Mouse (Mus musculus) kidney, postnatal 0 days (tissue): Measurements from ENCODE around the gene Gm44805. TPM values are rescaled to one million over a fixed set of nuclear protein-coding genes. Genes with fewer than 3 reads are reported as not detected.

Experiments
- ATAC-seq: fragments of 200-750 bp; cut with Nextera tagmentation; replicated peaks from 2 replicates; pipeline ENCODE4 v1.8.0; 2017; ENCODE audit warnings: low read depth, moderate number of reproducible peaks, moderate TSS enrichment, moderate library complexity; ENCODE audit not compliant: low FRiP score
- DNase-seq: peaks from one replicate; pipeline ENCODE4 v3.0.0-alpha.2; 2016; ENCODE audit warnings: low spot score
- H3K27ac ChIP-seq: fragments of 300-500 bp; sonication (generic); 2 replicates; pipeline ENCODE4 v1.5.1; 2014; ENCODE audit warnings: mild to moderate bottlenecking
- H3K27me3 ChIP-seq: fragments of 300-500 bp; sonication (generic); 2 replicates; pipeline ENCODE4 v1.6.1; 2014; ENCODE audit warnings: low read length, mixed read lengths; ENCODE audit not compliant: insufficient read depth
- H3K36me3 ChIP-seq: fragments of 300-500 bp; sonication (generic); 2 replicates; pipeline ENCODE4 v1.6.1; 2014; ENCODE audit warnings: low read length, mixed read lengths; ENCODE audit not compliant: insufficient read depth
- H3K4me1 ChIP-seq: fragments of 300-500 bp; sonication (generic); replicated peaks from 2 replicates; pipeline ENCODE4 v1.6.1; 2014; ENCODE audit warnings: antibody characterized with exemption, low read length, mixed read lengths; ENCODE audit not compliant: insufficient read depth
- H3K4me2 ChIP-seq: fragments of 300-500 bp; sonication (generic); 2 replicates; pipeline ENCODE4 v1.6.1; 2014; ENCODE audit warnings: mild to moderate bottlenecking, low read length, moderate library complexity, mixed read lengths
- H3K4me3 ChIP-seq: fragments of 300-500 bp; sonication (generic); replicated peaks from 2 replicates; pipeline ENCODE4 v1.5.1; 2014; ENCODE audit warnings: low read depth, low read length
- H3K9ac ChIP-seq: fragments of 300-500 bp; sonication (generic); 2 replicates; pipeline ENCODE4 v1.6.1; 2014; ENCODE audit warnings: low read depth, low read length
- H3K9me3 ChIP-seq: fragments of 300-500 bp; sonication (generic); replicated peaks from 2 replicates; pipeline ENCODE4 v1.6.1; 2016; ENCODE audit warnings: low read length, inconsistent platforms, mixed read lengths
- CTCF ChIP-seq: IDR thresholded peaks from 2 replicates; pipeline ENCODE4 v1.5.1; 2016; ENCODE audit warnings: antibody characterized with exemption, low read depth, mild to moderate bottlenecking, moderate library complexity
- WGBS: fragments of 180-500 bp; shearing (Covaris S2); extraction: QIAGEN DNeasy Blood & Tissue Kit; methylation state at CpG from one replicate; pipeline ENCODE4 v1.1.7; 2014; 5-methylcytosine and 5-hydroxymethylcytosine counted together
- polyA plus RNA-seq: library from polyadenylated mRNA; unstranded; fragments of >200 nt; fragmentation: Nextera tagmentation; extraction: Ambion mirVana; gene quantifications from 2 replicates; pipeline ENCODE4 v1.2.1, GENCODE M21; 2015

The Gm44805 gene
- polyA plus RNA-seq: 0.79 TPM in 1 of 2 replicates, not detected in the other

DNA sequence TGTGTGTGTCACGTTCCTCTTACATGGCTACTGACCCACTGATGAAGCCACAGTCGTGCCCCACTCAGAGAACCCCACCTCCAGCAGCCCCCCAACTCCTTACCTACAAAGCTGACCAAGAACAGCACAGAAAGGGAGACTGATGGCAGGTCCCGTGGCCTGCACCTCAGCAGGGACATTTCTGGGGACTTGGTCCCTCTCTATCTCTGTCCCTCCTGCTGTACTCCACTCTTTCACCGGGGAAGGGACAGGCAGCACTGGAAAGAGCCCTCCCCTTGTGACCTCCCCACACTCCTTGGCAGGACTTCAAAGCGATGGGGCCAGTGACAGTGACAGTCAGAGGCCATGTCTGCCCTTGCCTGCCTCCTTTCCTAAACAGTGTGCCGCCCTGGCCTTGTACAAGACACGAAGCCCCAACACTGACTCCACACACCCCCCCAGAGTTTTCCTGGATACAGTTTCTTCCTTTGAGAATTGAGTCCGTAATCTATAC is at the start of gene Gm44805, which contains the start of gene Apoc4:
Gene Gm44805 (minus strand): TSS at position 222 of the 493 bp plus-strand sequence.
Gene Apoc4 (minus strand): TSS at position 278 of the 493 bp plus-strand sequence.
- Histone ChIP-seq H3K4me2 (no peak within 1 kb of the TSS), H3K9me3 (no peaks in the 10 kb centered on the region), H3K36me3 (no peaks in the 10 kb centered on the region), H3K4me1 (no peaks in the 10 kb centered on the region), H3K27ac (no peak within 1 kb of the TSS), H3K4me3 (no peak within 1 kb of the TSS), H3K27me3 (no peaks in the 10 kb centered on the region), H3K9ac (no peak within 1 kb of the TSS)
- WGBS: 51% methylated on average over 8 of the region's 8 CpGs
- ATAC-seq: no peak
- no peak for TF ChIP-seq CTCF
- DNase-seq: no peak

DNA sequence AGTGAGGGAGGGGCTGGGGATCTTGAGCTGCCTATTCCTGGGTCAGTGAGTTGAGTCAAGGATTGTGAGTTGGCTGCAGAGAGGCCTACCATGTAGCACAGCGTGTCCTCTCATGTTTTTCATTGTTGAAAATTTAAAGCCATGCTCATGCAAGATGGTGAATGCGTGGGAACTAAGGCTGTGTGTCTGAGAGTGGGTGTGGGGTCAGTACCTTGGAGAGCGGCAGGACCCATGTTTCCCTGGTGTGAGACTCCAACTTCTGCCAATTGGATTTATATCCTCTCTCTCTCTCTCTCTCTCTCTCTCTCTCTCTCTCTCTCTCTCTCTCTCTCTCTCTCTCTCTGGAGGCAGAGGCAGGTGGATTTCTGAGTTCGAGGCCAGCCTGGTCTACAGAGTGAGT is 45.3 kb upstream of the Gm44805 start:
- ATAC-seq (no peak), DNase-seq (no peak)
- H3K4me1 ChIP-seq: no peaks in the 10 kb centered on the region
- H3K4me2 ChIP-seq: no peak overlapping the region
- WGBS: 81% methylated on average over 4 of the region's 4 CpGs
- H3K36me3 ChIP-seq: peaks cover 69% of the 10 kb centered on the region
- no peaks in the 10 kb centered on the region for H3K27me3 ChIP-seq
- H3K9me3 ChIP-seq: peaks cover 2% of the 10 kb centered on the region
- no peak overlapping the region for H3K4me3 ChIP-seq
- no peak for TF ChIP-seq CTCF
- no peak overlapping the region for H3K27ac ChIP-seq
- no peak overlapping the region for H3K9ac ChIP-seq

DNA sequence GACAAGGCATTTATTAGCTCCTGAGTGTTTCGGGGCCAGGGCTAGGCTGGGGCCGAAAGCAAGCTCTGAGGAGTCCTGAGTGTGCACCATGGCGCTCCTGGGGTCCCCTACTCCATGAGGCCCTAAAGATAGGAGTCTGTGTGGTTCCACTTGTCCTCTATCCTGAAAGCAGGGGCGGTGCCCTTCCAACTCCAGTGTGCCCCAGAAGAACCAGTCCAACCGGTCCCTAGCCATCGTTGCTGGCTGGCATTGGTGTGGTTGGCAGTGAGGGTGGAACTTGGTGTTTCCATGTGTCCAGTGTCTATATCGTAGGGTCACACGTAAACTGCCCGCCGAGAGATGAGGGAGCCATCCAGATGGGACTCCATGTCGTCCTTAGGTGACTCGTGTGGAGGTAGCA is 42.9 kb upstream of the Gm44805 start:
- no peak for DNase-seq
- no peaks in the 10 kb centered on the region for H3K27me3 ChIP-seq
- no peak overlapping the region for H3K27ac ChIP-seq
- TF ChIP-seq CTCF: no peak
- H3K4me3 ChIP-seq: no peak overlapping the region
- peaks cover 11% of the 10 kb centered on the region for H3K9me3 ChIP-seq
- H3K4me1 ChIP-seq: no peaks in the 10 kb centered on the region
- peaks cover 55% of the 10 kb centered on the region for H3K36me3 ChIP-seq
- H3K9ac ChIP-seq: no peak overlapping the region
- 0 out of 2 replicates have a peak, but pooled peaks have one; percentile 18 for ATAC-seq
- H3K4me2 ChIP-seq: no peak overlapping the region
- 92% methylated on average over 12 of the region's 12 CpGs for WGBS

DNA sequence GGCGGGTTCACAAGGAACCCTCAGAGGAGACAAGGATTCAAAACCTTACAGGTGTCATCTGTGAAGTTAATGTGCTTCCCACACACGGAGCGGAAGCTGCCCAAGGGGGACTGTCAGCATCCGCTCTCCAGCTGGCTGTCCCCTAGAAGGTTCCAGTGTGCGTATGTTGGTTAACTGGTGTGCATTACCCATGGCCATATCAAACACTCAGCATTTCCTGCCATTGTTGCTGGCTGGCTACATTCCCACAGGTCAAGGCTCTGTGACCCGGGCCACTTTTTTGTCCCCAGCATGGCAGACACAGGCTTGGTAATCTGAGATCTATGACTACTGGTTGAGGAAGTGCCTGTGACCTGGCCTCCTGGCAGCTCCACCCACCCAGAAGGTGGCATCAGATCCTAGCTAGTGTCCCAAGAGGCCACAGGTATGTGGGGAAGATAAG is 41.6 kb upstream of the Gm44805 start:
- DNase-seq (peak; percentile 43), ATAC-seq (no peak)
- H3K4me2 ChIP-seq: no peak overlapping the region
- 84% methylated on average over 6 of the region's 6 CpGs for WGBS
- H3K36me3 ChIP-seq: peaks cover 54% of the 10 kb centered on the region
- H3K4me1 ChIP-seq: no peaks in the 10 kb centered on the region
- H3K9ac ChIP-seq: no peak overlapping the region
- no peak overlapping the region for H3K4me3 ChIP-seq
- H3K27ac ChIP-seq: peak overlapping the region; percentile 42; the same call in 1 of the 2 replicates
- H3K9me3 ChIP-seq: peaks cover 11% of the 10 kb centered on the region
- no peaks in the 10 kb centered on the region for H3K27me3 ChIP-seq
- TF ChIP-seq CTCF: no peak

DNA sequence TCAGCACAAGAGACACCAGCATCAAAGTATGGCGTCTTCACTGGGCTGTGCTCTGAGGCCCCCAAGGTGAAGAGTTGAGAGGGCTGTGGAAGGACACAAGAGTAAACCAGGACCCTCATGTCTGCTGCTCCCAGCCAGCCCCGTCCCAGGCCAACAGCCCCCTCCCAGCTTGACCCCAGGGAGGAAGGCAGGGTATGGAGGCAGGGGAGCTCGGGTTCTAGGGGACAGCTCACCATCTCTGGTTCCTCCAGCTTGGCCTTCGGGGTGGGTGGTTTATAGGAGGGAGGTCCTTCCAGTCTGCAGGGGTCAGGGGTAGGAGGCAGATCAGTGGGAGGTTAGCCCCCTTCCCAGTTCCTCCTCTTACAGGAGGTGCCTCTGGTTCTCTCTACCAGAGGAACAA is 38.0 kb upstream of the Gm44805 start:
- Histone ChIP-seq H3K9me3 (peaks cover 11% of the 10 kb centered on the region), H3K4me1 (no peaks in the 10 kb centered on the region), H3K4me2 (no peak overlapping the region), H3K27me3 (no peaks in the 10 kb centered on the region), H3K4me3 (no peak overlapping the region), H3K36me3 (peaks cover 33% of the 10 kb centered on the region), H3K9ac (no peak overlapping the region), H3K27ac (no peak overlapping the region)
- WGBS: 91% methylated on average over 4 of the region's 4 CpGs
- no peak for TF ChIP-seq CTCF
- DNase-seq (no peak), ATAC-seq (no peak)

DNA sequence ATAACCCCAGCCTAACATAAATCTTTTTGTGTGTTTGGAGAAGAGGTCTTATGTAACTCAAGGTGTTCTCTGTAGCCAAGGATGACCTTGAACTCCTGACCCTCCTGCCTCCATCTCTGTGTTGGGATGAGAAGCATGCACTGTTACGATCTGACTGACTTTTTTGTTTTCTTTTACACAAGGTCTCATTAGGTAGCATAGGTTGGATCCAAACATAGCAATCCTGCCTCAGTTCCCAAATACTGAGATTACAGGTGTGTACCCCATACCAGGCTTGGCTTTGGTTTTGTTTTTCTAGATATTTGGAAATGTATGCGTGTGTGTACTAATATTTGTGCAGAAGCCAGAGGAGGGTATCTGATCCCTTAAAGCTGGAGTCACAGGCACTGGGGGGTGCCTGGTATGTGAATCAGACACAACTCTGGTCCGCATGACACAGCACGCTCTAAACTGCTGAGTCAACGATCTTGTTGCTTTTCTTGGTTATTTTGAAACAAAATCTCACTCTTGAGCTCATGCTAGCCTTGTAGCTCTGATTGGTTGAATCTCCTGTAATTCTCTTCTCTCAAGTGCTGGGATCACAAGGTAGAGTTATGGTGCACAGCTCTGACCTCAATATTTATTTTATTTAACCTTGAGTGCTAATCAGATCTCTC is 37.2 kb upstream of the Gm44805 start:
- peaks cover 28% of the 10 kb centered on the region for H3K36me3 ChIP-seq
- H3K27ac ChIP-seq: no peak overlapping the region
- WGBS: 84% methylated on average over 5 of the region's 5 CpGs
- H3K27me3 ChIP-seq: no peaks in the 10 kb centered on the region
- DNase-seq (no peak), ATAC-seq (no peak)
- H3K4me2 ChIP-seq: no peak overlapping the region
- H3K9ac ChIP-seq: no peak overlapping the region
- H3K9me3 ChIP-seq: peaks cover 11% of the 10 kb centered on the region
- H3K4me3 ChIP-seq: no peak overlapping the region
- H3K4me1 ChIP-seq: no peaks in the 10 kb centered on the region
- no peak for TF ChIP-seq CTCF
